Mouse (Mus musculus) forelimb bud, embryonic 11.5 days (tissue): ENCODE measurements around the gene Hk1.

ENCODE experiments used
- DNase-seq: peaks from one replicate; pipeline ENCODE4 v3.0.0-alpha.2; 2012; ENCODE audit warnings: low read depth, low spot score

Gene Hk1

DNA sequence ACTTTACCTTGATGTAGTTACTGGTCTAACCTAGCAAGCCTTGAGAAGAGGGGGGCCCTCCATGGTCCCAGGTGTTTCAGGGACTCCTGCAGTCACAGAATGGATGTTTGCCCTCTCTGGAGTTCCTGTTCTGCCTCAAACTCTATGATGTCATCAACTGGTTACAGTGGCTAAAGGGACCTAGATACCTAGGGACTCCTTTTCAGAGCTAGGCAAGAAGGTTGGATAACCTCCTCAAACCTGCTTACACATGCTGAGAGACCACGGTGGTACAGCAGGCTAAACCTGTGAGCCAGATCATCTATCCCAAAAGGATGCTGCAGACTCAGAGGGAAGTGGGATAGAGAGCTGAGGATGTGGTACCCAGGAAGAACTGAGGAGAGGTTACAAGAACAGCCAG is at the start of gene Hk1:
Gene Hk1, minus strand, starts transcription at position 101 of the 400 bp plus-strand sequence.
- DNase-seq, result no peak

DNA sequence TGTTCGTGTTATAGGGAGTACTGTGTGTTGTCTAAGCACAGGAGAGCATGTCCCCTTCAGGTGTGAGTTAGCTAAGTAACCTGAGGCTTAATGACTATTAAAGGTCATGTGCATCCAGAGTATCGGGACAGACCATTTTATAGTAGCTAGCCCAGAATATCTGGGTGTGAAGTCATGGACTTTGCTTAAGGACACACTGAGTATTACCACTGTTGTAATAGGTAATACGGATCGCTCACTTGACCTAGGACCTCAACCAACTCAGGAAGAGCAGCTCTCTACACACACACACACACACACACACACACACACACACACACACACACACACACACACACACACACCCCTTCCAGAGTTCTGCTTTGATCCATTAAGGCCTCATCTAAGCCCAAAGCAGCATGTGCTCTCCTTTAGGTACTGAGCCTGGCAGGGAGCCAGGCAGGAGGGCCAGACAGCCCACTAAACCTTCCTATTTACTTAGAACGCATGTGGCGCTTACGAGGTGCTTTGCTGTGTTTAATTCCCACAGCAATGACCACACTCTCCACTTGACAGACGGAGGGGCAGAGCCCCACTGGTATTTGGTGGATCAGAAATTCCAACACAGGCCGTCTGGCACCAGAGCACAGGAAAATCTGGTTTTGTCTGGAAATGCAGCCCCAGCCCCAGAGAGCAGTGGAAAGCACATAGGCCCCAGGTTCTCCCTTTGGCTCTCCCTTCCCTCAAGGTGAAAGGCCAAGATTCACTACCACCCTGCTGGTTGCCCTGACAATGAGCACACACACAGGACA is 45.6 kb upstream of the Hk1 start:
- DNase-seq, result peak; percentile 72

DNA sequence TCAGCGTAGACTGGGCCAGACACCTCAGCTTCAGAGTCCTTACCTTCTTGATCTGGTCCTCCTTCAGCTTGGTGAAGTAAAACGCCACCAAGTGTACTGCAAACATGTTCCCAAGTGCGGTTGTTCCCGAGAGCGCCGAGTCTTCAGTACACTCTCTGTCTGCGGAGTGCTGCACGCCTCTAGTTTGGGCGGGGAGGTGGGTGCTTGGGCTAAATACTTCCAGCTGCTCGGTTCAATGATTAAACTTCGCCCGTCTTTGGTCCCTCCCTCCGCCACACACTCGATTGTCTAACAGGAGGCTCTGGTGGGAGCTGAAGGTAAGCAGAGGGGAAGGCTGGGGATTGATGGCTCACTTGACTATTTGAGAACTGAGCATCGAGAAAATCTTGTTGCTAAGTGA is 42.5 kb upstream of the Hk1 start, which contains the start of gene Hkdc1:
Gene Hkdc1, minus strand, starts transcription at position 237 of the 400 bp plus-strand sequence.
- peak; percentile 18 for DNase-seq

DNA sequence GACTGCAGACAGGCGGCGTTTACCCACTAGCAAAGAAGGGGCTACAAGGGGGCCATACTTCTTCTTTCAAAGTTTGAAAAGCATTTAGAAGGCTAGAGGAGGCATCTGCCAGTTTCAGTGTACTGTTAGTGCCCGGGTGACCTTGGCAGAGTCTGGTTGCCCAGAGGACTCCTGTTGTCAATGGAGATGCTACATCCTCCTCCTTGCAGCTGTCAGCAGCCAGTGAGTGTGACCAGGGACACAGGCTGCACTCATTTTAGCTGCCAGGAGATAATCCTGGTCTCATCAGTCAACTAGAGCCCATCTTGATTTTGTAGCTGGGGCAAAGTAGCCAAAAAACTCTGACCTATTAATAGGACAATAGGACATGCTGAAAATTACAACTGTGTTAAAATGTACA is 41.4 kb upstream of the Hk1 start:
- DNase-seq, result no peak

DNA sequence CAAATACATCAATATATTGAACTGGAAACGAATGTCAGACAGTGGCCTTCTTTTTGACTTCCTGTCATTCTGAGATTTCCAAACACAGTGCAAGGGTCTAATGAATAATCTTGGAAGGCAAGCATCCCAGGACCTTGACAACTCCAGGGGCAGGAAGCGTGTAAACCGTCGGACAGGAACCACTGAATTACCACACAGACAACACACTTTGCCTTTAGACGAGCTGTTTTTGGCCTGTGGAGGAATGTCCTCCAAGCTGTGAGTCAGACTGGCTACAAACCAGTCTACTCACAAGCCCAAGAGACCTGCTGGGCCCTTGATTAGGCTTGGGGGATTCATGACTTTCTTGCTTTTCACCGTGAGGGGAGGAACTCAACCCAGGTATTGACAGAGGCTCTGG is 40.7 kb upstream of the Hk1 start:
- no peak for DNase-seq

DNA sequence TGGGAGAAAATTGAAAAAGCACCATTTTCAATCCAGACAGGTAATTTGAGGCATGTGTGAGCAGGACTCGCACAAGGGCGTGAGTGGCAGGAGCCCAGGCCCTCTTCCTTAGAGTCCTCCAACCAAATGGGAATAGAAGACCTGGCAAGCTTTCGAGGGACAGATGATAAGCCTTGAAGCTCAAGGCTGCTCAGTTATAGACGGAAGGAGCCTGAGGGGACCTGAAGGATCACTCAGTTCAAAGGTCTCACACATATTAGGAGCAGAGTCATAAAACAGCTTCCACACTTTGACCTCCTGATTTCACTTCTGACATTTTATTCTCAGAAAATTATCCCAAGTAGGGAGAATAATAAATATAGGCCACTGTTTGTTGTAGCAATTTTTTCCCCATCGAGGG is 39.7 kb upstream of the Hk1 start:
- no peak for DNase-seq

DNA sequence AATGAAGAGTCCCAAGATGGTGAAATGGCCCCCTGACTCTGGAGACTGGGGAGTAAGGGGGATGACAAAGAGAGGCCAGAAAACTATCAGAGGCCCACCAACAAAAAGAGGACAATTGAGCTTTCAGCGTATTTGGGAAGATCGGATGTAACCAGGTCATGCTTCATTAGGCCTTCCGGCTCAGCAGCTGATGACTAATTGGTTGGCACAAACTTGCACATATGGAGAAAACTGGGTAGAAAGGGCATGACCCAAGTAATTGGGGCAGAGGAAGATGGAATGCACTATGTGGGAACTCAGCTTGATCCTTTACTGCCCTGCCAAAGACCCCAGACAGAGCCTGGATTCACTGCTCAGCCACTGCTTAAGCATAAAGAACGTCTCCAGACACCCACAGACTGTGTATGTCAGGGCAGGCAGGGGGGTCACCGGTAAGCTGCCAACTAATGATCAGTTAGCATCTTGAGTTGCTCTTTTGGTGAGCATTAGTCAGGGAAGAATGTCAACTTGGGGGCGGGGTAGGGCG is 39.2 kb upstream of the Hk1 start:
- DNase-seq, result no peak

DNA sequence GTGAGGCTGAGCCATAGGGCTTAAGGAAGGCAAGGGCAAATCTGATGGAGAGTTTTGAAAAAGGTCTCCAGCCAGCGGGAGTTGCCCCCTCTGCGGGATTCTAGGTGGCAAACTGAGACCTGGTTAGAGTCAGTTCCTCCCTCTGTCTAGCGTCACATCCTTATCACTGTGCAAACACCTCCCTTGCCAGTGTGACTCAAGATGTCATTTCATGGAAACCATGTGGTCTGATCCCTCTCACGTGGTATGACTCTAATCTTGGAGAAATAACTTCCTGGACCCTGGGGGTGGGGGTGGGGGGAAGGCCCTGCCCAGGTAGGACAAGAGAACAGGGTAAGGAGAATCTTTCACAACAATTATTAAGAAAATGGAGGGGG is 33.9 kb upstream of the Hk1 start:
- DNase-seq, result no peak

DNA sequence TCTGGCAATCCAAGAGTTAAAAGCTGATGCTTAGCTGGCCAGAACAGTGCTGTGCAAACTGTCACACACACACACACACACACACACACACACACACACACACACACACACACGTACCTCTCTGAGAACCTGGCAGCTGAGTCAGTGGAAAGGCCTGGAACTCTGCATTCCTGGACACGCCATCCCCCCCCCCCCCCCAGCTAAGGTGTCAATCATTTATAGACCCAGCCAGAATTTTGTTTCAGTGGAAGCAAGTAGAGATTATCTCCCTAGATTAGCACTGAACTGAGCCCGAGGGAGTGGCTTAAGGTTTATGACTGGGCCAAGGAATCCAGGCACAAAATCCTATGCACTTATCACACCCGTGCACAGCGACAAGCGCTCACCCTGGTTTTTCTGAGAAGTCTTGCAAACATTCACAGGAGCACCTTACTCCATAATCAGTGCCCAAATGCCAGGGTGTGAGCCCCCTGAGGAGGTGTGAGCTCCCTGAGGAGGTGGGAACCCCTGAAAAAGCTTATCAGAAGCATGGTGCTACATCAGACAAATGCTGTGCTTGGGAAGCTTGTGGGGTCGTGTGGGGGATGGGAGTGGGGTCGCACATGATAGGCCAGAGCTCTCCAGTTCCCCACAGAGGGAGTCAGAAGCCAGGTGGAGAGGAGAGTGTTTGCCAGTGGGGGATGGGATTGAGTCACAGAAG is 33.3 kb upstream of the Hk1 start:
- DNase-seq, result no peak

DNA sequence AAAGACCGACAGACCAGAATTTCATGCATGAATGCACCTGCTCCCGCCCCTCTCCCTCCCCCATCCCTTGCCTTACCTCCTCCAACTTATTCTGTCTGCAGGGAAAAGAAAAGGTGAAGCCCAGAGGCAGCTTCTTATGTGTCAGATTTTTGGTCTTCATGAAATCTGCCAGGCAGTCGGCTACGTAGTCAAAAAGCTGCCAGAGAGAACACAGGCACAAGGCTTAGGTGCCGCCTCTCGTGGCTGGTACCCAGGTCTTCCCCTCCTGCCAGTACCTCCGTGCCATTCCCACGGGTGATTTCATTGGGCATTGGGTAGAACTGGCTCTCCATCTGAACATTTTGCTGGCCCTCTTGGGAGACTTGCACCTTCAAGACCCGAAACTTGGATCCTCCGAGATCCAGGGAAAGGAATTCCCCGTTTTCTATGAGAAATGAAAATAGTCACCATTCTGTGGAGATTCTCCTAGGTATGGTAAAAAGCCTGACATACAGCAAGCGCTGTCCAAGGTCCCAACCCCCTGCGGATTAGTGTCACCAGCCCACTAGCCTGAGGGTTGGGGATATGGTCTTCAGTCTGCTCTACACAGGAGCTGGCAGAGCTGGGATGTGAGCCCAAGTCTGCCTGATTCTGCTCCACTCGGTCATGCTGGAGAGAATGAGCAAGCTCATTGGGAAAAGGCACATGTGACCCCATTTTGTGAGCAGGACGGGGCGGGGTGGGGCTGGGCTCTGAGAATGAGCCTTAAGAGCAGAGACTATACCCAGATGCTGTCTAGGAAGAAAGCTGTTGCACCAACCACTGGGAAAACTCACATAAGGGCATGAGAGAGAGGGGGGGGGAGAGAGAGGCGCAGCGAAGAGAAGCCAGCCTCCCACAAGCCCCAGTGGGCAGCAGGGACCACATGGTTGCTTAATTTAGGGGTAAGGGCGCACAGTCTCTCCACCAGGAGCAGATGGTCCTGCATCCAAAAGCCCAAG is 32.0 kb upstream of the Hk1 start:
- no peak for DNase-seq

DNA sequence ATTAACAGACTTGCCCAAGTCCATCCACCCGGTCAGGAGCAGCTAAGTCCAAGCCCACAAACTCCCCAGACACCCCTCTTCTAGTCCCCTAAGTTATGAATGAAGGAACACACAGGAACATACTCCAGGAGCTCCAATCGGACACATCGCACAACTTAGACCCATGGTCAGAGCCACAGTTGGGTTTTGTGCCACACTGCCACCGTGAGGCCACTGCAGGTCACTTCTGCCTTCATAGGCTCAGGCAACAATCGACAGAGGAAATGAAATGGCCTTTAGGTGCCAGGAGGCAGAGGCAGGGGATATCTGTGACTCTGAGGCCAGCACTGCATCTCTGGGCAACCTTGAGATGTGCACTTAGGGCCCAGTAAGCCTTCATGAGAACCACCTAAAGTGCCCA is 31.2 kb upstream of the Hk1 start:
- DNase-seq, result peak; percentile 57

DNA sequence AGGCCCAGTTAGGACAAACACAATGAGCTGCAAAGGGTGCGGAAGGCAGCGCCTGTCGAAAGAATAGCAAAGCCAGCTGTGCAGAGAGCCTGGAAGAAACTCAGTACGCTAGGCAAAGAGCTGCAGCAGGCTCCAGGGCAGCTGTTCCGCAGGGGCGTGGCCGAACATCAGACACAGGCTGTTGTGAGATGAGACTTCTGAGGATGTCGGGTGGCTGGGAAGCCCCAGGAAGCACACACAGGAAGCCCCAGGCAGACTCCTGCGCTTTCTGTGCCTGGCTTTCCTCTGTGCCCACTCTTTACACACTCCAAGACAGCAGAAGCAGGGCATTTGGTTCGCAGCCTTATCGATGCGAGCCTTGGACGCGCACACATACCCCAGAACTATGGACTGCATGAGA is 25.2 kb upstream of the Hk1 start:
- peak; percentile 29 for DNase-seq

DNA sequence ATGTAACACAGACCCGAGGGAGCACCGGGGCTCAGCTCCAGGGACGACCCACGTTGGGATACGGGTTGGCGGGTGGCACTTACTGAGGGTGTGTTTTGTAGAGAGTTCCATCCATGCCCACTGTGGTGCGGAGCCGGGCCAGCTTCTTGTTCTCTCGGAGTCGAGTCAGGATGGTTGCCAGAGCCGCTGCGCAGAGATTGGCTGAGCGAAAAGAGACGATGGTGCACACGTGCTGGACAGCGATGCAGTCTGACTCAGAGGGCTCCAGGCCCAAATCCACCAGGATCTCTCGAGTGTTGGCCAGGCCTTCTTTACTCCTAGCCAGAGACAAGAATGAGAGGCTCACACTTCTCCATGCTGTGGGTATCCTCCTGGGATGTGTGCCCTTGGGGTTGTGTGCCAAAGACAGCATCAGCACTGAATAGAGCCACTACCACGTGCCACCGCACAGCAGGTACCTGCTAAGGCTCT is 22.0 kb upstream of the Hk1 start:
- DNase-seq, result no peak

DNA sequence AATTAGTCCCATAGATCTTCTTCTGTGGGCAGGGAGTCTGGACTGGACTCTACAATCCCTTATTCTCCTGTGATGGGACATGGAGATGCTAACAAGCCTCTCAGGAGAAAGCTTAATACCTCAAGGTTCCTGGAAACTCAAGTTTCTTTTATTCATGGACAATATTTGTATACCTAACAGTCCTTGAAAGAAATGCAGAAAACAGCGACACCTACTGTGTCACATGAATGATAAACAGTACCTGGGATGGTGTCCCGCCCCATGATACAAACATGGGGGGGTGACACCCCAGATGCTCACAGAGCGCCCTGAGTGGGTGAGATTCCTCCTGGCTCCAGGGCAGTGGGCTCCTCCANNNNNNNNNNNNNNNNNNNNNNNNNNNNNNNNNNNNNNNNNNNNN is 3.3 kb upstream of the Hk1 start:
- DNase-seq, result no peak

DNA sequence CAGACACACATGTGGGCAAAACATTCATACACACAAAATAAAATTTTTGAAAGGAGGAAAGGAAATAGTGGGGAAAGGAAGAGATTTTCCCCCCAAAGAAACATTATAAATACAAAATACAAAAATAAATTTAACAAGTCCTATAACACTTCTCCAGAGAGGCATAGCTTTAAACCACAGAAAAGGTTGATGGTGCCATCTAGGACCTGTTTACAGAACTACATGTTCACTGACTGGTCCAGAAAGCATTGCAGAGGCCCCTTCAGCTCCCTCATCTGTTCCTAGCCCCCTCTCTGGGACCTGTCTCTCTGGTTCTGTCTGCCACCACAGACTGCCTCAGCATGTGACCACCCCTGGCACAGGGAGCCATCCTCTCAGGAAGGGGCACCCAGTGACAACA is 1.2 kb upstream of the Hk1 start:
- DNase-seq, result no peak

DNA sequence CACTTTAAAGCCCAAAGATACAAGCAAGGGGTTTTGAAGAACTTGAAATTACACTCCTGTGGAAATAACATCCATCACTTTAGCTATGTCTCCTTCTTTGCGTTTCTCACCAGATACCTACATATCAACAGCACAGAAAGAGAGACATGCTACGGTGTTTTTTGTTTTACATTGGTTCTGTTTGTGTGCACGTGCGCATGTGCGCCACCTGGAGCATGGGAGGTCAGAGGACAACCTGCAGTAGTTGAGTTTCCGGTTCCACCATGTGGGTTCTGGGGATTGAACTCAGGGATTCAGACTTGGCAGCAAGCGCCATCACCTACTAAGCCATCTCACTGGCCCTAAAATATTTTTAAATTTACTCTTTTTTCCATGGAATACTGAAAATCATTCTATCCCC is 20.9 kb downstream of the Hk1 start:
- DNase-seq, result no peak

DNA sequence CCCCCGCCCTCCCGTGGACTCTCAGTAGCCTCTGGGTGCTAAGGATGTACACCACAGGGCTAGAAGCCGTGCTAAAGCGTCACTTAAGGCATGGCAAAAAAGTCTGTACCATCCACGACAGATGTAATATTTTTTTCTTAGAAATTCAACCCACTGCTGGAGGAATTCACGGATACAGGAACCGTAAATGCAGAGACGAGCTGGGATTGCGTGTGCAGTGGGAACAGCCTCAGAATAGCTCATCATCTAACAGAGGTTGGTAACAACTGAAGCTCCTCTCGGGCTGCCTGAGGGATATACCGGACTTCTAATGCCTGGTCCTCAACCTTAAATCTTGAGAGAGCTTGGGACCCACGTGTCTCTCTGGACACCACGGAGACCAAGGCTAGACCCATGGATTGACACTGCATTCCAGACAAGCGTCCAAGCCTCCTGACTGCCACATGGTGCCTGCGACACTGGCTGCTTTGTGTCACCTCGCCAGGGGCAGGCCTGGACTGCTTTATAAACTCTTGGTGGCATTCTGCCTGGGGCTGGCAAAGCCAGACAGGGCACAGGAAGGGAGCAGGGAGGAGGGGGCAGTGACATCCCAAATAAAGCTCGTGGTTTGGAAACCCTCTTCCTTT is 23.5 kb downstream of the Hk1 start:
- DNase-seq, result no peak

DNA sequence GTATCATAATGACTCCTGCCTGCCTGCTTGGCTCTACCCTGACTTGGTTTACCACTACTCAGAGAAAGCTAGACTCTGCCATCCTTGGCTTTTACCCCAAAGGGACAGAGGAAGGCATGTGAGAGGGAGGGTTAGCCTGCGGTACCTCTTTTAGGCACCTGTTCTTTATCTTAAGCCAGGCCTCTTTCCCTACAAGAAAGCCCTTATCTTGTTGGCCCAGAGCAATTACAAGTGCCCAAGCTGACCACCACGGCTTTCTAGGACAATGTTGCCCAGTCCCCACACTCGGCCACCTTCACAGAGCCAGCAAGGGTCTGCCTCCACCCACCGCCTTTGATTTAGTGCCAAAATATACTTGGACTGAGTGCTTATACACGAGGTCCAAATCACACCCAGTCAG is 34.6 kb downstream of the Hk1 start:
- no peak for DNase-seq

DNA sequence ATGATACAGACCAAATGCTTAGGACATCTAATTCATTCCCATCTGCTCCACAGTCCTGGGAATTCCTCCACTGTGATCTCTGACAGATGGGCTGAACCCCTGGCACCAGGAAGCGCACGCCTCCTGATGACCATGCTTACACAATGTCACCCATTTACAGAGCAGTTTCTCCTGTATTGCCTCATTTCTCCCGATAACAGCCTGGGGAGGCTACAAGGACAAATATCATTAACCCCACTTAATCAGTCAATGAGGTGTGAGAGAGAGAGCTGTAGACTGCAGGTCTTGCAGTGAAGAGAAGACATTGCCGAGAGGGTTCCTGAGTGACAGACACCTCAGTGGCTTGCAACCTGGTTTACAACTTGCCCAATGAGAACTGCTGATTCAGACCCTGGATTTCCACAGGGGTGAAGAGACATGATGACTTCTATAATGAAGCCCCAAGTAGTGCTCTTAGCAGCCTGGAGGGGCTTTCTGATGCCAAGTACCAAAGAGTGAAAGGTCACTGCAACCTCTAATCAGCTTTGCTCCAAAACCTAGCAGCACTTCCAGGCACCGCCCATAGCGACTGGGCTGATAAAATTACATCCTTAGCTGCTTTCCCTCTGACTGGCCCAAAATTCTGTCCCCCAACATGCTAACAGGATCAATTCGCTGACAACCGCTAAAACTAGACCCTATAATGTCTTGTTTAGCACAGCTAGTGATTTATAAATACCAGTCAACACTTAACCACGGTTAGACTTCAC is 35.5 kb downstream of the Hk1 start:
- DNase-seq, result no peak

DNA sequence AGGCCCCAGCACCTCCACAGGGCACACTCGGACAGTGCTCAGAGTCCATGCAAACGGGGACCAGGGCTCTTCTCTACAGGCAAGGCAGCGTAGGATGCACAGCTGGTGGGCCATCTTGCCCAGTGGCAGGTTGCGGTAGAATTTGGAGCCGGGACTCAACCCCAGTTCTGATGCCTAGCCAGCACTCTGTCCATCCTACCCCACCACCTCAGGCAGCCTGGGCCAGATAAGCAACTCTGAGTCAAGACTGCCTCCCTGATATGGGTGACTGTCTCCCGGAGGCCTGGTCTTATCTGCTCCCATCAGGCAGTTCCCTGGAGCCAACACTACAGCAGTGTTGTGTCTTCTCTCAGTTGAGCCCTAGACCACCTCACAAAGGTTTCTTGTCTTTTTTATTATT is 37.2 kb downstream of the Hk1 start:
- no peak for DNase-seq

DNA sequence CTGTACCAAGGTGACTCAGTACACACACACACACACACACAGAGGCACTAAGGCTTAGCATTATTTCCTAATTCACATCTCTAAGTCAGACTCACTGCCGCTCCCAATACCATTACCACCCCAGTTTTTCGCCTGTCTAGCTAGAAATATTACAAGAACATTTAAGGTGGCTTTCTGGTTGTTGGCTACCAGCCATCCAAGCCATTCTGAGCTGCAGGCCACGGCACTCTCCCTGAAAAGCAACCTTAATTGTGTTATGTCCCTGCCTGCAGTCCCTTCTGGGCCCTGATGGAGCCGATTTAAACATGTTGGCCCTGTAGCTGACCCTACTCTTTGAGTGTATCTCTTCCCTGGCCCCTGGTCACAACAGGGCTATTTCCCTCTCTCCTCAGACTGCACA is 37.8 kb downstream of the Hk1 start:
- DNase-seq, result no peak
